ENCODE assay signal across 8 mouse cellular contexts in genomic region chr8:69584611-69585202, GRCm38 (mm10). TPM values are rescaled to one million over a fixed set of nuclear protein-coding genes. Genes with fewer than 3 reads are reported as not detected.
A peak's percentile ranks its signal among the peaks of the same experiment; 100 is the strongest.
DNase-seq lines count a peak whose midpoint lies in the region; ATAC-seq and TF ChIP-seq lines count a peak whose summit lies in the region.

No protein-coding gene starts in this region.

- no peak for TF ChIP-seq POLR2A in cerebellum, adult 2 months (IDR thresholded peaks at IDR 0.05; ENCODE audit: borderline replicate concordance, insufficient read depth, low read length)

- H3K4me1 ChIP-seq in cerebellum, adult 2 months (ENCODE audit: control insufficient read depth, insufficient read depth, low read length) = no peaks in the 10 kb centered on the region
- H3K4me1 ChIP-seq in forebrain, postnatal 0 days (ENCODE audit: insufficient read depth) = no peaks in the 10 kb centered on the region
- H3K4me1 ChIP-seq in hindbrain, embryonic 16.5 days (ENCODE audit: control insufficient read depth, insufficient read depth, low read depth, low read length) = no peaks in the 10 kb centered on the region
- H3K4me1 ChIP-seq in megakaryocyte, embryonic 14.5 days = no peaks in the 10 kb centered on the region

- H3K27ac ChIP-seq in cerebellum, adult 2 months (ENCODE audit: insufficient read depth, low read length) = peak overlapping the region; percentile 85
- peak overlapping the region; percentile 50 for H3K27ac ChIP-seq in forebrain, postnatal 0 days (ENCODE audit: low read depth, low read length)
- H3K27ac ChIP-seq in hindbrain, embryonic 16.5 days (ENCODE audit: low read depth, low read length) = peak overlapping the region; percentile 63

- peak overlapping the region; percentile 63 for H3K4me3 ChIP-seq in cerebellum, adult 2 months (replicated peaks; ENCODE audit: insufficient read depth, low read depth, low read length)
- peak overlapping the region; percentile 44 for H3K4me3 ChIP-seq in forebrain, postnatal 0 days (ENCODE audit: low read depth, low read length)
- peak overlapping the region; percentile 53 for H3K4me3 ChIP-seq in hindbrain, embryonic 16.5 days (ENCODE audit: low read length)
- peak overlapping the region; percentile 75 for H3K4me3 ChIP-seq in megakaryocyte, embryonic 14.5 days (replicated peaks)

- H3K4me2 ChIP-seq in forebrain, postnatal 0 days (ENCODE audit: low read depth) = peak overlapping the region; percentile 92
- peak overlapping the region; percentile 87 for H3K4me2 ChIP-seq in hindbrain, embryonic 16.5 days (ENCODE audit: low read length)

- H3K36me3 ChIP-seq in forebrain, postnatal 0 days (ENCODE audit: insufficient read depth) = no peaks in the 10 kb centered on the region
- H3K36me3 ChIP-seq in hindbrain, embryonic 16.5 days (ENCODE audit: control insufficient read depth, insufficient read depth, low read length) = no peaks in the 10 kb centered on the region
- no peaks in the 10 kb centered on the region for H3K36me3 ChIP-seq in megakaryocyte, embryonic 14.5 days (replicated peaks; ENCODE audit: low read length)

- 2% methylated on average over 54 of the region's 54 CpGs for WGBS in cerebellum, adult 2 months
- WGBS in forebrain, postnatal 0 days = 4% methylated on average over 54 of the region's 54 CpGs
- under 1% methylated on average over 52 of the region's 54 CpGs for WGBS in hindbrain, embryonic 16.5 days

- no peaks in the 10 kb centered on the region for H3K9me3 ChIP-seq in forebrain, postnatal 0 days (ENCODE audit: low read length)
- H3K9me3 ChIP-seq in hindbrain, embryonic 16.5 days (ENCODE audit: control insufficient read depth, low read length) = no peaks in the 10 kb centered on the region
- no peaks in the 10 kb centered on the region; the same call in 1 of the 2 replicates for H3K9me3 ChIP-seq in megakaryocyte, embryonic 14.5 days

- DNase-seq in CD4-positive, CD25-positive, alpha-beta regulatory T cell, adult 2 months (ENCODE audit: low read depth, low spot score) = peak; percentile 1
- DNase-seq in cerebellum, adult 2 months = peak; percentile 64 to 73
- DNase-seq in forebrain, postnatal 0 days = peak; percentile 54
- peak; percentile 22 to 43 for DNase-seq in left cerebral cortex, postnatal 25 days (ENCODE audit: low spot score in 2 of 2)
- peak; percentile 49 for DNase-seq in right cerebral cortex, postnatal 4 days

- TF ChIP-seq CTCF in cerebellum, adult 2 months (IDR thresholded peaks at IDR 0.05; ENCODE audit: borderline replicate concordance, insufficient read depth, low read depth, low read length) = no peak
- no peak for TF ChIP-seq CTCF in forebrain, postnatal 0 days (IDR thresholded peaks at IDR 0.05; ENCODE audit: low read depth)

- intact Hi-C loops in left cerebral cortex, postnatal 25 days (cut with DNase I) = no loop called here

- no peak for ATAC-seq in CD4-positive, CD25-positive, alpha-beta regulatory T cell, adult 4 months
- ATAC-seq in forebrain, postnatal 0 days = peak; percentile 76
- ATAC-seq in hindbrain, embryonic 16.5 days = peak; percentile 86

- H3K9ac ChIP-seq in forebrain, postnatal 0 days = peak overlapping the region; percentile 72
- peak overlapping the region; percentile 77 for H3K9ac ChIP-seq in hindbrain, embryonic 16.5 days (ENCODE audit: low read depth, low read length)

- H3K27me3 ChIP-seq in cerebellum, adult 2 months (ENCODE audit: control insufficient read depth, insufficient read depth, low read length) = no peaks in the 10 kb centered on the region
- H3K27me3 ChIP-seq in forebrain, postnatal 0 days (ENCODE audit: insufficient read depth, low read length) = no peaks in the 10 kb centered on the region
- H3K27me3 ChIP-seq in hindbrain, embryonic 16.5 days (replicated peaks; ENCODE audit: control insufficient read depth, insufficient read depth, low read length) = no peaks in the 10 kb centered on the region
- H3K27me3 ChIP-seq in megakaryocyte, embryonic 14.5 days (replicated peaks) = peaks cover 3% of the 10 kb centered on the region

RNA-seq across cellular contexts. Expression of gene Zfp868, which starts 40.6 kb away (rescaled TPM):
- 10 to 100 TPM; 34.9 to 47.5 TPM for polyA plus RNA-seq in CD4-positive, CD25-positive, alpha-beta regulatory T cell, adult 4 months (2017; shearing (Covaris generic))
- 17.8 and 18.7 TPM in 2 replicates for polyA plus RNA-seq in cerebellum, adult 2 months (2012; rRNA removed)
- total RNA-seq in forebrain, postnatal 0 days (2014; rRNA removed) = 26.9 and 38.0 TPM in 2 replicates
- 21.4 and 23.9 TPM in 2 replicates for polyA plus RNA-seq in forebrain, postnatal 0 days (2015; fragmentation: Nextera tagmentation; extraction: Ambion mirVana)
- polyA plus RNA-seq in hindbrain, embryonic 16.5 days (2015; fragmentation: Nextera tagmentation; extraction: Ambion mirVana) = 33.4 and 33.5 TPM in 2 replicates
- 10 to 100 TPM; 16.2 to 19.2 TPM for total RNA-seq in left cerebral cortex, postnatal 25 days (2021)
- 0.07 and 1.4 TPM in 2 replicates for polyA plus RNA-seq in megakaryocyte, embryonic 14.5 days (2012; ENCODE audit: insufficient read depth, low replicate concordance)

Comparison
In these comparisons a context has a peak if more than half of its experiments do, and no peak if none do; other contexts are left out.
1. DNase-seq: peak in every context shown above with its lines; median percentile 68 in cerebellum, adult 2 months; 54 in forebrain, postnatal 0 days; 49 in right cerebral cortex, postnatal 4 days; 32 in left cerebral cortex, postnatal 25 days; 1 in CD4-positive, CD25-positive, alpha-beta regulatory T cell, adult 2 months.